Mouse (Mus musculus) inflammation-experienced regulatory T-cells, adult 6 months (primary cell): ENCODE measurements around the gene Txn2. TPM values are rescaled to one million over a fixed set of nuclear protein-coding genes. Genes with fewer than 3 reads are reported as not detected.

Experiments
- ATAC-seq: one replicate; pipeline ENCODE4 v1.8.0; 2017
- polyA plus RNA-seq, 3 experiments: library from polyadenylated mRNA; unstranded; fragments of 100-300 nt; shearing (Covaris generic); gene quantifications; one replicate each; pipeline ENCODE4 v1.2.1; 2017

Txn2 gene
- polyA plus RNA-seq, result 100 to 1,000 TPM; 178 to 243 (median 221) TPM

GRCm38 (mm10) chr15:77928673-77929331, at the start of gene Txn2:
Txn2 (minus strand) TSS chr15:77929006.
- peak; percentile 91 for ATAC-seq

GRCm38 (mm10) chr15:77977663-77978062, 48.9 kb upstream of the Txn2 start:
- no peak for ATAC-seq

GRCm38 (mm10) chr15:77974165-77974841, 45.5 kb upstream of the Txn2 start:
- ATAC-seq, result no peak

- ATAC-seq, result peak; percentile 85
Observed at GRCm38 (mm10) chr15:77970470-77971292, 41.9 kb upstream of the Txn2 start, which contains the start of gene Eif3d. Eif3d (minus strand) TSS chr15:77970813.

GRCm38 (mm10) chr15:77969940-77970469, 41.2 kb upstream of the Txn2 start:
- no peak for ATAC-seq

- no peak for ATAC-seq
Observed at GRCm38 (mm10) chr15:77965117-77965528, 36.3 kb upstream of the Txn2 start.

- no peak for ATAC-seq
Observed at GRCm38 (mm10) chr15:77962447-77962846, 33.6 kb upstream of the Txn2 start.

- ATAC-seq, result no peak
Observed at GRCm38 (mm10) chr15:77960693-77961092, 31.9 kb upstream of the Txn2 start.

- no peak for ATAC-seq
Observed at GRCm38 (mm10) chr15:77958071-77958470, 29.3 kb upstream of the Txn2 start.

- no peak for ATAC-seq
Observed at GRCm38 (mm10) chr15:77957625-77958024, 28.8 kb upstream of the Txn2 start.

GRCm38 (mm10) chr15:77956404-77956901, 27.6 kb upstream of the Txn2 start, which contains the start of gene Foxred2:
Foxred2 (minus strand) TSS chr15:77956722.
- peak; percentile 97 for ATAC-seq

GRCm38 (mm10) chr15:77955440-77956403, 26.9 kb upstream of the Txn2 start:
- ATAC-seq, result no peak

GRCm38 (mm10) chr15:77954362-77954761, 25.6 kb upstream of the Txn2 start:
- no peak for ATAC-seq

- ATAC-seq, result no peak
Observed at GRCm38 (mm10) chr15:77952921-77953320, 24.1 kb upstream of the Txn2 start.

- no peak for ATAC-seq
Observed at GRCm38 (mm10) chr15:77949061-77949460, 20.3 kb upstream of the Txn2 start.

GRCm38 (mm10) chr15:77945711-77946110, 16.9 kb upstream of the Txn2 start:
- ATAC-seq, result no peak

- no peak for ATAC-seq
Observed at GRCm38 (mm10) chr15:77941563-77941962, 12.8 kb upstream of the Txn2 start.

- ATAC-seq, result no peak
Observed at GRCm38 (mm10) chr15:77938516-77938915, 9.7 kb upstream of the Txn2 start.

GRCm38 (mm10) chr15:77935673-77936375, 7.0 kb upstream of the Txn2 start:
- ATAC-seq, result no peak

GRCm38 (mm10) chr15:77934968-77935367, 6.2 kb upstream of the Txn2 start:
- no peak for ATAC-seq

- ATAC-seq, result no peak
Observed at GRCm38 (mm10) chr15:77934326-77934725, 5.5 kb upstream of the Txn2 start.
